Mouse (Mus musculus) adrenal gland, adult 2 months (tissue): ENCODE measurements around the gene Zfp617. TPM values are rescaled to one million over a fixed set of nuclear protein-coding genes. Genes with fewer than 3 reads are reported as not detected.
A peak's percentile ranks its signal among the peaks of the same experiment; 100 is the strongest.
"Not testable (repeated sequence)": the region's sequence is repeated elsewhere in the genome, so short reads cannot be mapped to it uniquely, and the experiment has no call there.

Experiments
- DNase-seq: peaks from one replicate; pipeline ENCODE4 v3.0.0; 2021
- long read RNA-seq: library from polyadenylated mRNA; stranded (forward); transcript quantifications from one replicate; pipeline ENCODE4 v2.0.0, GENCODE M21; 2021
- polyA plus RNA-seq: library from polyadenylated mRNA; depleted of rRNA; stranded (reverse); fragments of >200 nt; gene quantifications from 2 replicates; pipeline ENCODE4 v1.2.3, GENCODE M21; 2012; rRNA removed
- total RNA-seq, 2 experiments: library from RNA; stranded (reverse); gene quantifications; 2 replicates each; pipeline ENCODE4 v1.2.3; 2021

The Zfp617 gene
- total RNA-seq, result 10 to 100 TPM; 26.8 to 45.2 TPM
- 0.59 and 0.71 TPM in 2 replicates for polyA plus RNA-seq
- long read RNA-seq, partial matches to known transcripts, result 0 of 6 reads
- long read RNA-seq, other reads (novel, unspliced or antisense), result 4 of 6 reads

GRCm38 (mm10) chr8:71908309-71909261 lies at the start of gene Zfp617, which contains the start of gene Zfp882:
Gene Zfp617 (plus strand): TSS chr8:71908635.
Gene Zfp882 (plus strand): TSS chr8:71908608.
- DNase-seq, result peak; percentile 94

- DNase-seq, result not testable (repeated sequence)
These were observed 46.9 kb upstream of the Zfp617 start for GRCm38 (mm10) chr8:71861551-71861950.

GRCm38 (mm10) chr8:71862038-71862437 lies 46.4 kb upstream of the Zfp617 start:
- DNase-seq, result not testable (repeated sequence)

GRCm38 (mm10) chr8:71881618-71882274 lies 26.7 kb upstream of the Zfp617 start, which contains the start of gene Zfp709:
Gene Zfp709 (plus strand): TSS chr8:71882019.
- DNase-seq, result peak; percentile 86

DNA sequence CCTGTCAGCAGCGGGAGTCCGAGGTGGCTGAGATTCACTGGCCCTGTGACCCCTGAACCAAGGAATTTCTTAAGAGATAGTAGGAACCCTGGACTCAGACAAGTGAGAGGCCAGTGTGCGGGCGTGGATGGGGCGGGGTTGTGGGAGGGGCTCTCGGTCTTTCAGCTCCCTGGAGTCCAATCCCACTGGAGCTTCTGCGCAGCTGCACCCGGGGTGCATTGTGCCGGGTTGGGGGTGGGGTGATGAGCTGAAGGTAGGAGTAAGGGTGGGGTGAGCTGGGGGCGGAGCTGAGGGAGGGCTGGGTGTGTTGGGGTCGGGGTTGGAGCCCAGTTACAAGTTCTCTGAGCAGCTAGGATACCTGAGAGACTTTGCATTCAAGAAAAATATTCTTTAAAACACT lies 7.8 kb upstream of the Zfp617 start:
- DNase-seq, result not testable (repeated sequence)

GRCm38 (mm10) chr8:71903084-71903483 lies 5.4 kb upstream of the Zfp617 start:
- not testable (repeated sequence) for DNase-seq

- no peak for DNase-seq
These were observed 1.6 kb upstream of the Zfp617 start for GRCm38 (mm10) chr8:71906809-71907208.

DNA sequence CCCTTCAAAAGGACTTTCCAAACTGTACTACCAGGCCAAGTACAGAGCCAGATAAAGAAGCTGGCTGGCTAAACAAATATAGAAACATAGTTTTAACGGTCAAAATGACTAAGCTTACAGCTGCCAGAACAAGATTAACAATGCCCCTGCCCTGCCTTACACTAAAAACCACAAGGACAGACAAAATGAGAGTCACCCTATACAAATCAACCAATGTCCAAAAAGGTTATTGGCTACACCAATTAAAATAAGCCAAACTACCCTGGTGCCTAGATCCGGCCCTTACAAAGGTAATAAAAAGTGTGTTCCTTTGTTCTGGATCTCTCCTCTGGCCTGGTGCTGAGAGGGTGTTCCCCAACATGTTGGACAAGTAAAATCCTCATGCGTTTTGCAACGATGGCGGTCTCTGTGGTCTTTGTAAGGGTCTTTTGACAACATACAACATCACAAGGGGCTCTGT lies 607 bp upstream of the Zfp617 start:
- DNase-seq, result no peak

- no peak for DNase-seq
These were observed 3.9 kb downstream of the Zfp617 start for GRCm38 (mm10) chr8:71912286-71912685.

GRCm38 (mm10) chr8:71922567-71923401 lies 14.3 kb downstream of the Zfp617 start:
- DNase-seq, result peak; percentile 97

- DNase-seq, result no peak
These were observed 17.4 kb downstream of the Zfp617 start for GRCm38 (mm10) chr8:71925791-71926190.

- DNase-seq, result peak; percentile 54
These were observed 18.1 kb downstream of the Zfp617 start for GRCm38 (mm10) chr8:71926551-71926950.

DNA sequence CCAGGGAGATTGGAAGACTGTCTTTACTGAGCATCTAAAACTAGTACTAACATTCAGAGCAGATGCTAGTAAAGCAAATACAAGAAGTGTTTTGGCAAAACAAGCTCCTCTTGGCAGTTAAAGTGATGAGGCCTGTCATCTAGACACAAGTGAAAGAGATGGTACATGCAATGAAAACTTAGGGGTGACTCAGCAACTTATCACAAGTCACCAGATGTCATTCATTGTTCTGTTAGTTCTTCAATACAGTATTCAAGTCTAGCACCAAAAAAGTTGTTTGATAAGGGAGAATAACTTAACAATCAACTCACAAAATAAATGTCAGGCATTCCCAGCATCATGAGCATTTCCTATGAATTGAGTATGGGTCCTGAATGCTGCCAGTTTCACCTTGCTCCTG lies 19.3 kb downstream of the Zfp617 start:
- no peak for DNase-seq

GRCm38 (mm10) chr8:71938037-71938436 lies 29.6 kb downstream of the Zfp617 start:
- not testable (repeated sequence) for DNase-seq

DNA sequence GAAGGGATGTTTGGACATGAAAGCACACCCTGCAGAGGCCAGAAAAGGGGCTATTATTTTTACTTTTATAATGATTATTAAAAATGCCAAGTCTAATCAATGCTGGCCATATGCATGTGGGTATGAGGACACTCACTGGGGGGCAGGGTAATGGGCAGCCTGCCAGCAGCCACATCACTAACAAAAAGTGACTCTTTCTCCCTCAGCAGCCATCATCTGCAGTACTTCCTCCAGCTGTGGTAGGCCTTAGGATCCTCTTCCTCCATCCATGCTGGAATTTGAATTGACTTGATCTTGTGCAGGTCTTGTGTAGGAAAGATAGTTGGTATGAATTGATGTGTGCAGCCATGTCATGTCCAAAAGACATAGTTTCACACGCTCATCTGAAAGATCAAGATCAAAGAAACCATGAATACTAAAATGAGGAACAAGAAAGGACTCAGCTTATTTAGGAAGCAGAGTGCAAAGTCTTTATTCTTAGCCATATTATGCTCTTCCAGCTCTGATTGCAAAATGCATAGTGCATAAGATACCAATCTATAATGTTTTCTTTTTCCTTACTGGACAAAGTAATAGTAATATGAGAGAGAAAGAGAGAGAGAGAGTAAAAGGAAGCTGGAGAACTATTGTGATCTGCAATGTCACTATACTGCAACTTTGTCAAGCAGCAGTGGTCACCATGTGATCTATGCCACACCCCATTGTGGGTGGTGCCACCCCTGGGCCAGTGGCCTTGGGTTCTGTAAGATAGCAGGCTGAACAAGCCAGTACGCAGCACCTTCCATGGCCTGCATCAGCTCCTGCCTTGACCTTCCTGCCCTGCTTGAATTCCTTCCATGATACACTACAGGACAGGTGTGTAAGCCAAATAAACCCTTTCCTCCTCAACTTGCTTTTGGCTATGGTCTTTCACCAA lies 32.1 kb downstream of the Zfp617 start:
- no peak for DNase-seq

GRCm38 (mm10) chr8:71941776-71942175 lies 33.3 kb downstream of the Zfp617 start:
- no peak for DNase-seq

DNA sequence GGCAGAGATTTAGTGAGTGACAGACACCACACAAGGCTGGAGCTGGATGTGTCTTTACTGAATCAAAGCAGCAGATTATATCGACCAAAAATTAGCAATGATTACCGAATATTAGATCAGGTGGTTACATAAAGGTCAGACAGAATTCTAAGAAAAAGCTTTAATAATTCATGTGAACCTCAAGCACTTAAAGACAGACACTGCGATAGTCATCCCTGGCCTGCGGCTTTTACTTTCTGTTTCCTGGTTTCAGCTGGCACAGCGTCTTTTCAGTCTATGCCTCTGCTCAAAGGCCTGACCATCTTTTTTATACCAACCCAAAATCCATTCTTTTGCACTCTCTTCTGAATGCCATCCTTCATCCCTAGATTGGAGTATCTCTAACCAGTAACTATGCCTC lies 40.2 kb downstream of the Zfp617 start:
- no peak for DNase-seq

DNA sequence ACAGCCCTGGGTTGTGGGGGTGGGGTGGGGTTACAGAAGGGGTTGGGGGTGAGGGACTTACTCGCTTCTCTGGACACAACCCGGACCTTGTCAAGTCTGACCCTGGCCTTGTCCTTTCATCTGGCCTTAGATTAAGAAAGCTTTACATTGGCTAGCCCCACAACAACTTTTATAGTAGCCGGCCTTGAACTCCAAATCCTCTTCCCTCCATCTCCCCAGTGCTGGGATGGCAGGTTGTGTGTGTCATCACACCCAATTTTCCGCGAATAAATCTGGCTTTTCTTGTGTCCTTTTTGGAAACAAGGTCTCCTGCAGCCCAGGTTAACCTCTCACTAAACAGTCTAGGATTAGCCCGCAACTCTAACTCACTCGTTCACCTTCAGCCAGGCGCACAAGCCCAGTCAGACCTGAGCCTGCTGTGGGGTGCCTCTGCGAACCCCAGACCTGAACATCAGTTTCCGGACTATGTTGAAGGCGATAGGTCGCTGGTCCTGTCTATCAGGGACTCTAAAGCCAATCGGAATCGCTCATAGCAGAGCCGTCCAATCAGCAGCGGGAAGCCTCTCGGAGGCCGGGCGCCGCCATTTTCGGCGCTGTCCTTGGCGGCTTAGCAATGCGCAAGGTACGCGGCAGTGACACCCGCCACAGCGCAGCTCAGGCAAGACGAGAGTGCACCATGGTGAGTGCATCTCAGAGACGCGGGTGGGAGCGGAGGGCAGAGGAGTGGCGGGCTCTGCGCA lies 42.2 kb downstream of the Zfp617 start, which contains the start of gene Zfp961:
Gene Zfp961, plus strand, starts transcription at position 557 of the 740 bp plus-strand sequence.
- peak; percentile 98 for DNase-seq

DNA sequence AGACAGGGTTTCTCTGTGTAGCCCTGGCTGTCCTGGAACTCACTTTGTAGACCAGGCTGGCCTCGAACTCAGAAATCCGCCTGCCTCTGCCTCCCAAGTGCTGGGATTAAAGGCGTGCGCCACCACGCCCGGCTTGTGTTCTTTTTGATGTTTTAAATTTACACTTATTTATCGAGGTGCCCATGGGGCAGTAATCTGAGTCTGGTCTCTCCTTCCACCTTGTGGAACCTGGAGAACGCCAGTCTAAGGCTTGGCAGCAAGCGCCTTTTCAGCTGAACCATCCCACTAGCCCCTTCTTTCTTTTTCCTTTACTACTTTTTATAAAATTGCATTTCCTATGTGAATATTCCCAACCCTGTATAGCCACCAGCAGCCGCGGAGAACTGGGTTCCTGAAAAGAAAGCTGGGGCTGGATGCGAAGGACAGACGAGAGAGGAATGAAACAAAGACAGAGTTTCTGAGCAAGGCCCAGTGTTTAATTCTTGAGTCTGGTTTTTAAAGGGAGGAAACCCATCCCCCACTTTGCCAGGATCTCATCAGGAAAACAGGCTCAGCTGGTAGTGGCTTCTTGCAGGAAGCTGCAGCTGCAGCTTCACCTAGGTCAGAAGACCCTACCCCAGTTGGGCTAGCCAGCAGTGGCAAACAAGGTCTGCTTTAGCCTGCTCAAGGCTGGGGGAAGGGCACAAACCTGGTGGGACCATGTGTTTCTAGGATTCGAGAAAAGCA lies 43.2 kb downstream of the Zfp617 start:
- DNase-seq, result peak; percentile 13
